Comparison of ENCODE assay signal across 8 mouse cellular contexts in the genomic region with DNA sequence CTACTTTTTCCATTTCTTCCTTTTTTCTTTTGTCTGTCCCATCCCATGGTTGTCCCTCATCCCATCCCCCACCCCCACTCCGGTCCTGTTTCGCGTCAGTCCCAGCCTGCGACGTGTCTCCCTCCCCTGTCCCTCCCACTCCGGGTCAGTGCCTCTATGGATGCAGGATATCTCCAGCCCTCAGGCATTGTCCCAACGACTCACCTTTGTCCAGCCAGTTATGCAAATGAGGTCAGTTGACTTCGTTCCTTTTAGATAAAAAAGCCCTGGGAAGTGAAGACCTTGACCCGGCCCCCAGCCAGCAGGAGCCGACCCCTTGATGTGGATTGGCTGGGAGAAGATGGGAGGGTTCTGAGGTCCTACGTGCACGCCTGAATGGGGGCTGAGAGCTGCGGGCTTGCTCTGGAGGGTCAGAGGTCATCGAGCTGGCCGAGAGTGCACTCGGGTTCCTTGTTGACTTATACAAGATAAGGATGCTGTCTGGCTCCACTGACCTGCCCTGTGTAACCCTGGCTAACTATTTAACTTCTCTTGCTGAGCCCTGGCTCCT. TPM values are rescaled to one million over a fixed set of nuclear protein-coding genes. Genes with fewer than 3 reads are reported as not detected.
DNase-seq lines count a peak whose midpoint lies in the region; ATAC-seq and TF ChIP-seq lines count a peak whose summit lies in the region.

No protein-coding gene starts in this region.

- under 1% methylated on average over 16 of the region's 16 CpGs for WGBS in embryonic facial prominence, embryonic 11.5 days
- WGBS in intestine, postnatal 0 days, result under 1% methylated on average over 16 of the region's 16 CpGs
- 3% methylated on average over 15 of the region's 16 CpGs for WGBS in lung, postnatal 0 days

- H3K27me3 ChIP-seq in embryonic facial prominence, embryonic 11.5 days (ENCODE audit: control insufficient read depth, insufficient read depth, low read length), result no peaks in the 10 kb centered on the region
- H3K27me3 ChIP-seq in intestine, postnatal 0 days (replicated peaks; ENCODE audit: control insufficient read depth, insufficient read depth, low read length), result no peaks in the 10 kb centered on the region
- H3K27me3 ChIP-seq in lung, postnatal 0 days (replicated peaks; ENCODE audit: insufficient read depth, low read length), result no peaks in the 10 kb centered on the region

- H3K4me1 ChIP-seq in embryonic facial prominence, embryonic 11.5 days (ENCODE audit: control insufficient read depth, insufficient read depth, low read length), result no peaks in the 10 kb centered on the region
- H3K4me1 ChIP-seq in intestine, postnatal 0 days (replicated peaks; ENCODE audit: control insufficient read depth, insufficient read depth, low read length), result no peaks in the 10 kb centered on the region
- no peaks in the 10 kb centered on the region for H3K4me1 ChIP-seq in lung, postnatal 0 days (ENCODE audit: insufficient read depth, low read depth, low read length)

- TF ChIP-seq CTCF in intestine, postnatal 0 days (IDR thresholded peaks at IDR 0.05; ENCODE audit: low read depth), result no peak
- no peak for TF ChIP-seq CTCF in lung, postnatal 0 days (IDR thresholded peaks at IDR 0.05)

- no peak overlapping the region for H3K27ac ChIP-seq in embryonic facial prominence, embryonic 11.5 days (replicated peaks; ENCODE audit: low read depth, low read length)
- H3K27ac ChIP-seq in intestine, postnatal 0 days (ENCODE audit: low read depth, low read length), result no peak overlapping the region
- no peak overlapping the region for H3K27ac ChIP-seq in lung, postnatal 0 days (ENCODE audit: low read length)

- peak overlapping the region; percentile 34 for H3K4me3 ChIP-seq in embryonic facial prominence, embryonic 11.5 days (ENCODE audit: low read depth, low read length)
- H3K4me3 ChIP-seq in intestine, postnatal 0 days (ENCODE audit: low read depth, low read length), result peak overlapping the region; percentile 18
- peak overlapping the region; percentile 17; the same call in 1 of the 2 replicates for H3K4me3 ChIP-seq in lung, postnatal 0 days (ENCODE audit: low read depth, low read length)

- no peaks in the 10 kb centered on the region for H3K9me3 ChIP-seq in embryonic facial prominence, embryonic 11.5 days (replicated peaks; ENCODE audit: control insufficient read depth, low read length)
- H3K9me3 ChIP-seq in intestine, postnatal 0 days (ENCODE audit: control insufficient read depth), result no peaks in the 10 kb centered on the region
- no peaks in the 10 kb centered on the region for H3K9me3 ChIP-seq in lung, postnatal 0 days (ENCODE audit: low read length)

- no peaks in the 10 kb centered on the region for H3K36me3 ChIP-seq in embryonic facial prominence, embryonic 11.5 days (replicated peaks; ENCODE audit: control insufficient read depth, insufficient read depth, low read depth, low read length)
- no peaks in the 10 kb centered on the region for H3K36me3 ChIP-seq in intestine, postnatal 0 days (ENCODE audit: control insufficient read depth, insufficient read depth)
- no peaks in the 10 kb centered on the region for H3K36me3 ChIP-seq in lung, postnatal 0 days (ENCODE audit: insufficient read depth, low read length)

- no peak for TF ChIP-seq EP300 in lung, postnatal 0 days (IDR thresholded peaks at IDR 0.05)

- ATAC-seq in embryonic facial prominence, embryonic 11.5 days (replicated peaks; ENCODE audit: insufficient number of reproducible peaks, low FRiP score, low TSS enrichment, low read depth), result peak; percentile 69
- ATAC-seq in intestine, postnatal 0 days, result peak; percentile 74
- peak; percentile 56 for ATAC-seq in lung, postnatal 0 days

- peak overlapping the region; percentile 56 for H3K4me2 ChIP-seq in embryonic facial prominence, embryonic 11.5 days (ENCODE audit: low read depth, low read length)
- H3K4me2 ChIP-seq in intestine, postnatal 0 days (replicated peaks; ENCODE audit: low read depth), result peak overlapping the region; percentile 55
- H3K4me2 ChIP-seq in lung, postnatal 0 days (replicated peaks; ENCODE audit: low read depth, low read length), result peak overlapping the region; percentile 46

- DNase-seq in heart, adult 11 months, result peak; percentile 91
- DNase-seq in heart, postnatal 25 days (ENCODE audit: low spot score), result no peak
- peak; percentile 58 for DNase-seq in embryonic facial prominence, embryonic 11.5 days (ENCODE audit: low spot score)
- DNase-seq in lung, postnatal 0 days (ENCODE audit: low spot score), result peak; percentile 37
- no peak for DNase-seq in urinary bladder, postnatal 10 days (ENCODE audit: low spot score)
- DNase-seq in thymus, postnatal 25 days, result no peak
- no peak for DNase-seq in frontal cortex, postnatal 14 days (ENCODE audit: low spot score in 2 of 2)

- peak overlapping the region; percentile 10; the same call in 1 of the 2 replicates for H3K9ac ChIP-seq in embryonic facial prominence, embryonic 11.5 days (replicated peaks; ENCODE audit: low read length)
- H3K9ac ChIP-seq in intestine, postnatal 0 days (ENCODE audit: low read depth, low read length), result no peak overlapping the region
- no peak overlapping the region for H3K9ac ChIP-seq in lung, postnatal 0 days (replicated peaks; ENCODE audit: low read depth)

- intact Hi-C loops in heart, postnatal 25 days (cut with DNase I), result loop anchor here (2.0 to 5.0 kb wide), 4 partner anchors 46 to 231 kb away; no protein-coding TSS in a partner anchor

RNA-seq across cellular contexts. Expression of gene Sap18b, which starts 8.4 kb away (rescaled TPM):
- total RNA-seq in heart, postnatal 25 days (2021), result 10 to 100 TPM; 84.4 to 96.1 TPM
- 402 and 452 TPM in 2 replicates for polyA plus RNA-seq in embryonic facial prominence, embryonic 11.5 days (2014; fragmentation: Nextera tagmentation; extraction: Ambion mirVana)
- polyA plus RNA-seq in intestine, postnatal 0 days (2015; fragmentation: Nextera tagmentation; extraction: Ambion mirVana), result 323 and 335 TPM in 2 replicates
- 283 and 296 TPM in 2 replicates for polyA plus RNA-seq in lung, postnatal 0 days (2015; fragmentation: Nextera tagmentation; extraction: Ambion mirVana)

RNA-seq across cellular contexts. Expression of gene Slc38a7, which starts 19.8 kb away (rescaled TPM):
- total RNA-seq in heart, postnatal 25 days (2021), result 10 to 100 TPM; 11.5 to 13.0 TPM
- 15.2 and 15.4 TPM in 2 replicates for polyA plus RNA-seq in embryonic facial prominence, embryonic 11.5 days (2014; fragmentation: Nextera tagmentation; extraction: Ambion mirVana)
- 39.9 and 41.7 TPM in 2 replicates for polyA plus RNA-seq in intestine, postnatal 0 days (2015; fragmentation: Nextera tagmentation; extraction: Ambion mirVana)
- 11.1 and 11.6 TPM in 2 replicates for polyA plus RNA-seq in lung, postnatal 0 days (2015; fragmentation: Nextera tagmentation; extraction: Ambion mirVana)

RNA-seq across cellular contexts. Expression of gene Cnot1, which starts 26.2 kb away (rescaled TPM):
- 100 to 1,000 TPM; 109 to 130 TPM for total RNA-seq in heart, postnatal 25 days (2021)
- polyA plus RNA-seq in embryonic facial prominence, embryonic 11.5 days (2014; fragmentation: Nextera tagmentation; extraction: Ambion mirVana), result 119 and 120 TPM in 2 replicates
- 18.2 and 19.0 TPM in 2 replicates for polyA plus RNA-seq in intestine, postnatal 0 days (2015; fragmentation: Nextera tagmentation; extraction: Ambion mirVana)
- 21.5 and 23.2 TPM in 2 replicates for polyA plus RNA-seq in lung, postnatal 0 days (2015; fragmentation: Nextera tagmentation; extraction: Ambion mirVana)

RNA-seq across cellular contexts. Expression of gene Got2, which starts 54.8 kb away (rescaled TPM):
- total RNA-seq in heart, postnatal 25 days (2021), result 100 to 1,000 TPM; 828 to 869 TPM
- 79.8 and 95.8 TPM in 2 replicates for polyA plus RNA-seq in embryonic facial prominence, embryonic 11.5 days (2014; fragmentation: Nextera tagmentation; extraction: Ambion mirVana)
- 122 and 124 TPM in 2 replicates for polyA plus RNA-seq in intestine, postnatal 0 days (2015; fragmentation: Nextera tagmentation; extraction: Ambion mirVana)
- polyA plus RNA-seq in lung, postnatal 0 days (2015; fragmentation: Nextera tagmentation; extraction: Ambion mirVana), result 63.9 and 65.4 TPM in 2 replicates

Comparison
In these comparisons a context has a peak if more than half of its experiments do, and no peak if none do; other contexts are left out.
1. DNase-seq: peak in heart, adult 11 months (single experiment), embryonic facial prominence, embryonic 11.5 days (single experiment) and lung, postnatal 0 days (single experiment); none in heart, postnatal 25 days (single experiment), urinary bladder, postnatal 10 days (single experiment), thymus, postnatal 25 days (single experiment) and frontal cortex, postnatal 14 days (0 of 2).
2. Peak in every context shown above with its lines, with median percentiles within 50 percentile points of each other: ATAC-seq, H3K4me2 ChIP-seq and H3K4me3 ChIP-seq.